Mouse (Mus musculus): ENCODE measurements around the gene Ddx42. TPM values are rescaled to one million over a fixed set of nuclear protein-coding genes. Genes with fewer than 3 reads are reported as not detected.
"Not testable (repeated sequence)": the region's sequence is repeated elsewhere in the genome, so short reads cannot be mapped to it uniquely, and the experiment has no call there.

The Ddx42 gene
- total RNA-seq, 2 experiments from 2014 or later, result 24.3 to 24.7 TPM

GRCm38 (mm10) chr11:106192241-106192640 lies 24.5 kb upstream of the Ddx42 start:
- intact Hi-C loops (cut with DNase I), result loop anchor here (2.0 kb wide), 1 partner anchor 31 kb away; the partner anchor contains the start of genes Gm10840 and Limd2
- H3K4me3 ChIP-seq, result peak overlapping the region; percentile 80; the same call in 1 of the 2 replicates
- no peak overlapping the region; the same call in 1 of the 2 replicates for H3K27ac ChIP-seq
- DNase-seq, result no peak
- no peak for TF ChIP-seq CTCF (IDR thresholded peaks at IDR 0.05)

GRCm38 (mm10) chr11:106192657-106193370 lies 23.9 kb upstream of the Ddx42 start:
- intact Hi-C loops (cut with DNase I), result loop anchor here (2.0 kb wide), 1 partner anchor 32 kb away; the partner anchor contains the start of genes Gm10840 and Limd2
- H3K27ac ChIP-seq, result peak overlapping the region; percentile 92
- H3K4me3 ChIP-seq, result peak overlapping the region; percentile 80

GRCm38 (mm10) chr11:106193371-106194154 lies 23.2 kb upstream of the Ddx42 start:
- TF ChIP-seq CTCF (IDR thresholded peaks at IDR 0.05), result peak; percentile 15; the same call in 1 of the 2 replicates
- intact Hi-C loops (cut with DNase I), result loop anchor here (2.0 kb wide), 1 partner anchor 33 kb away; the partner anchor contains the start of genes Gm10840 and Limd2
- Histone ChIP-seq H3K4me3 (peak overlapping the region; percentile 80), H3K27ac (peak overlapping the region; percentile 92)
- peak; percentile 98 for DNase-seq

More at GRCm38 (mm10) chr11:106192657-106193370, 23.9 kb upstream of the Ddx42 start:
- no peak for DNase-seq
- no peak; the same call in 1 of the 2 replicates for TF ChIP-seq CTCF (IDR thresholded peaks at IDR 0.05)

- intact Hi-C loops (cut with DNase I), result no loop called here
Observed at GRCm38 (mm10) chr11:106194155-106194541, 22.6 kb upstream of the Ddx42 start.

GRCm38 (mm10) chr11:106194891-106195290 lies 21.8 kb upstream of the Ddx42 start:
- TF ChIP-seq CTCF (IDR thresholded peaks at IDR 0.05), result no peak
- H3K27ac ChIP-seq, result no peak overlapping the region
- intact Hi-C loops (cut with DNase I), result no loop called here
- no peak overlapping the region for H3K4me3 ChIP-seq
- no peak for DNase-seq

More at GRCm38 (mm10) chr11:106194155-106194541, 22.6 kb upstream of the Ddx42 start:
- DNase-seq, result no peak
- Histone ChIP-seq H3K27ac (peak overlapping the region; percentile 86), H3K4me3 (peak overlapping the region; percentile 80)
- no peak for TF ChIP-seq CTCF (IDR thresholded peaks at IDR 0.05)

- no peak for TF ChIP-seq CTCF (IDR thresholded peaks at IDR 0.05)
- intact Hi-C loops (cut with DNase I), result no loop called here
- DNase-seq, result no peak
Observed at GRCm38 (mm10) chr11:106195341-106195740, 21.4 kb upstream of the Ddx42 start.

GRCm38 (mm10) chr11:106198277-106198676 lies 18.4 kb upstream of the Ddx42 start:
- DNase-seq, result no peak
- Histone ChIP-seq H3K4me3 (no peak overlapping the region), H3K27ac (no peak overlapping the region)
- TF ChIP-seq CTCF (IDR thresholded peaks at IDR 0.05), result no peak
- intact Hi-C loops (cut with DNase I), result no loop called here

More at GRCm38 (mm10) chr11:106195341-106195740, 21.4 kb upstream of the Ddx42 start:
- H3K4me3 ChIP-seq, result no peak overlapping the region
- no peak overlapping the region for H3K27ac ChIP-seq

- intact Hi-C loops (cut with DNase I); DNase-seq; H3K4me3 ChIP-seq; H3K27ac ChIP-seq: not testable (repeated sequence)
Observed at GRCm38 (mm10) chr11:106199997-106200396, 16.7 kb upstream of the Ddx42 start.

- intact Hi-C loops (cut with DNase I), result no loop called here
- DNase-seq, result no peak
- Histone ChIP-seq H3K4me3 (no peak overlapping the region), H3K27ac (no peak overlapping the region)
- no peak for TF ChIP-seq CTCF (IDR thresholded peaks at IDR 0.05)
Observed at GRCm38 (mm10) chr11:106200756-106201155, 16.0 kb upstream of the Ddx42 start.

- intact Hi-C loops (cut with DNase I), result no loop called here
- DNase-seq, result no peak
- TF ChIP-seq CTCF (IDR thresholded peaks at IDR 0.05), result no peak
- no peak overlapping the region for H3K27ac ChIP-seq
- no peak overlapping the region for H3K4me3 ChIP-seq
Observed at GRCm38 (mm10) chr11:106201337-106202122, 15.2 kb upstream of the Ddx42 start.

- DNase-seq, result no peak
- Histone ChIP-seq H3K4me3 (no peak within 1 kb of the TSS), H3K27ac (no peak within 1 kb of the TSS)
- no peak for TF ChIP-seq CTCF (IDR thresholded peaks at IDR 0.05)
- intact Hi-C loops (cut with DNase I), result no loop called here
Observed at GRCm38 (mm10) chr11:106202123-106202465, 14.6 kb upstream of the Ddx42 start, which contains the start of gene Strada. Strada (minus strand) TSS chr11:106202168.

- TF ChIP-seq CTCF (IDR thresholded peaks at IDR 0.05), result no peak
- Histone ChIP-seq H3K4me3 (no peak overlapping the region), H3K27ac (peak overlapping the region; percentile 57)
- intact Hi-C loops (cut with DNase I), result no loop called here
- peak; percentile 37 for DNase-seq
Observed at GRCm38 (mm10) chr11:106212771-106213170, 4.0 kb upstream of the Ddx42 start.

All from gastrocnemius, adult 2 months (tissue).